Mouse (Mus musculus) T-helper 17 cell (primary cell): Measurements from ENCODE around the gene March2.

Experiments used
- in situ Hi-C, 2 experiments: fragments of 300-600 bp; cut with MboI, MseI; formaldehyde crosslinking; loops; 1 replicate in 1 of 2; 2 replicates in 1 of 2; pipeline ENCODE4 v1.15.1; 2025; ENCODE audit warnings: high pct_unique_total_duplicates in 2 of 2

The March2 gene

GRCm38 (mm10) chr17:33718944-33719725 is 665 bp upstream of the March2 start:
- in situ Hi-C loops = no loop called here

DNA sequence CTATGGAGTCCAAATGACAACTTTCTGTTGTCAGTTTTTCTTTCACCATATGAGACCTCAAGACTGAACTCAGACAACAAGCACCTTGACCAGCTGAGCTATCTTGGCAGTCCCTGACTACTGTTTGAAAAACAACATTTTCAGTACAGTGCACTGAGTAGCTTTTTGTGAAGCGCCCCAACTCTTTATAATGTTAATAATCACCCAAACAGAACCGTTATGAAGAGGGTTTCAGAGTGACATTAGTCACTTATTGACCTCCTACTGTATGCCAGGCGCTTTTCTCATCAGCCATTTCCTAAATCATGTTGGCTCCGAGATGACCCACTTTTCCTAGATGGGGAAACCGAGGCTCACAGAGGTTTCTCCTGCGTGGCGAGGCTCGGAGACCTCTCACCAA is 488 bp downstream of the March2 start:
- in situ Hi-C loops = no loop called here

- in situ Hi-C loops = no loop called here
These were observed 1.2 kb downstream of the March2 start for GRCm38 (mm10) chr17:33717246-33717645.

GRCm38 (mm10) chr17:33714779-33715178 is 3.7 kb downstream of the March2 start:
- in situ Hi-C loops = no loop called here

GRCm38 (mm10) chr17:33713271-33713670 is 5.2 kb downstream of the March2 start:
- in situ Hi-C loops = no loop called here

GRCm38 (mm10) chr17:33709834-33710233 is 8.6 kb downstream of the March2 start:
- in situ Hi-C loops = no loop called here

DNA sequence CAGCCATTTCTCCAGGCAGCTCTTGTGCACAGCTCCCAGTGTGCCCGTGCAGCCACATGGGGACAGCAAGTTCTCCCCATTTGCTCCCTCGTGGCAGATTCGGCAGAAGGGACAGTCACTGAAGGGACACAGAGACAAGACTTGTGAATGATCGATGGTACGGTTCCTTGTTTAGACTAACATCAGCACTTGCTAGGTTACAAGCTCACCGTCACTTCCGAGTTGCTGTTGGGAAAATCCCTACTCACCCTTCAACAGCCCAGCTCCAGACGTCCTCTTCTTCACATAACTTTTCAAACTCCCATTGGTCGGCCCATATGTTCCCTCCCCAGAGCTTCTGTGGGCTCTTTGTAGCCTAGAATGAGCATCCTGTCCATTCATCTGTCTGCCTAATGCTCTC is 15.4 kb downstream of the March2 start:
- in situ Hi-C loops = no loop called here

- in situ Hi-C loops = no loop called here
These were observed 16.3 kb downstream of the March2 start for GRCm38 (mm10) chr17:33702178-33702577.

GRCm38 (mm10) chr17:33695471-33695870 is 23.0 kb downstream of the March2 start:
- in situ Hi-C loops = no loop called here

DNA sequence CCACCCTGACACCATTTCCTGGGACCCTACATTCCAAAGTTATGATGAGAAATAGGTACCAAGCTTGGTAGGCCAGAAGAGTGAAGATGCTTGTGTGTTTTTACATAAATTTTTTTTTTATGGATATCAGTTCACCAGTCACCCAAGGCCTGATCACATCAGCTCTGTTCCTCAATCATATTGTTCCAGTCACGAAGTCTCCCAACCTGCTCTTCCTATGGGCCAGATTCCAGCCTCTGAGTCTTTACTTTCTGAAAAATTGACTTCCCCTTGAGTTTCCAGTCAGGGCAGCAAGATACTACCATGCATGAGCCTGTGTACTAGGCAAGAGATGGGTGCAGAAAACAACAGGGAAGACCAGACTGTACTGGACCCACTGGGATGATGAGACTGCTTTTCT is 31.7 kb downstream of the March2 start, which contains the start of gene Hnrnpm:
Gene Hnrnpm, minus strand, starts transcription at position 101 of the 400 bp plus-strand sequence.
- in situ Hi-C loops = no loop called here

DNA sequence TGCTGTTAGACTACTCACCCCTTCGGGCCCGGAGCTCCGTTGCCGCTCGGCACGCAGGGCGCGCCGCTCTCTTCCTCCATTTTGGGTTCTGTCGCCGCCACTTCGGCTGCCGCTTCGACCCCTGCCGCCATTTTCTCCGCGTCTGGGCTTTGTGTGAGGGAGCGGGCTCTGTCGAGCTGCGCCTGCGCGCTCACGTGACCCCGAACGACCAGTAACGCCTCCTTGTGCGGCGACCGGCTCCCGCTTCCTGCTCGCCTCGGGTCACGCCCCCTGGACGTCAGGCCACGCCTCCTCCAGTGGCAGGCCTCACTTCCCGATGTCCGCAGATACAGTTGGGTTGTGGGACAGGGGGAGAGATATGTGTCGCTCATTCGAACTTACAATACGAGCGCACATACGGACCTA is 33.2 kb downstream of the March2 start:
- in situ Hi-C loops = no loop called here

- in situ Hi-C loops = no loop called here
These were observed 33.7 kb downstream of the March2 start for GRCm38 (mm10) chr17:33684671-33685231.

DNA sequence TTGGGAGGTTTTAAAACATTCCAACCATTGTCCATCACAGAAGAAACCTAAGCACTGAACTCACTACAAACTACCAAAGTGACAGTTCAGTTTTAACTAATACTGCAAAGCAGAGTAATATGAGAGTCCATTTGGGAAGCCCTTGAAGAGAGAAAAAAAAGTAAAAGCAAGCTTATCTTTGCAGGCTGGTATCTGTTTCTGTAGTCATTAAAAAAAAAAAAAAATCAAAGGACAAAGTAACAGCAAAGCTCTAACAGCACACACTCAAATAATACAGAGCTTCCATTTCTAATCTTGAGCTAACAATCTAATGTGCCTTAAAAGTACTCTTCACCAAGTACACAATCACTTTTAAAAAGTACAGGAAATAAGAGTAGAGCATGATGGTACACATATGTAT is 36.7 kb downstream of the March2 start:
- in situ Hi-C loops = no loop called here

DNA sequence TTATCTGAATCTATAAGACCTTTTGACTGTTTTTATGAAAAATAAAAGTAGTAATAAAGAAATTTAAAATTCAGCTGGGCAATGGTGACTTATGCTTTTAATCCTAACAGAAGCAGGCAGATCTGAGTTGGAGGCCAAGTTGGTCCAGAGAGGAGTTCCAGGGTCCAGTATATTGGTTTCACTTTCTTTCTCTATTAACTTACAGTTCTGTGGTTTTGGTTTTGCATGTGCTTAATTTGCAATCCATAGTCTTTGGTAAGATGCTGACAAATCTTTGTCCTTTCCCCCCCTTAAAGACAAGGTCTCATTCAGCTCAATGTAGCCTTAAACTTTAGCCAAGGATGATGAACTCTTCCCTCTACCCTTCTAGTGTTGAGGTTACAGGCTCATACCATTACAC is 39.7 kb downstream of the March2 start:
- in situ Hi-C loops = no loop called here

- in situ Hi-C loops = no loop called here
These were observed 42.4 kb downstream of the March2 start for GRCm38 (mm10) chr17:33676086-33676485.

DNA sequence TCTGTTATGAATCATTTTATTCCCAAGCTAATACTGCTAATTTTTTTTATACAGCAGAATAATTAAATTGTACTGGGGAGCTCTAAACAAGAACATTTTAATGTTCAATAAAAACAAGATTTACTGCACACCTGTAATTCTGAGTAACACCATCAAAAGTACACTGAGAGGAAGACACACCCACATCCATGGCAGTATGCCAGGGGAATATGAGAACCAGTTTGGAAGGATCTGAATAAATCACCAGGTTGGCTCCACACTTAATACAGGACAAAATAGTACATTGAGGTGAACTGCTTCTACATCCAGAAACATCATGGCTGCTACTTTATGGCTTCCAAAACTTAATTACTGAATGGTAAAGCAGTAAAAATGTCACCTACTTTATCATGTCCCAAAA is 43.0 kb downstream of the March2 start:
- in situ Hi-C loops = no loop called here

GRCm38 (mm10) chr17:33673837-33674236 is 44.6 kb downstream of the March2 start:
- in situ Hi-C loops = no loop called here

- in situ Hi-C loops = no loop called here
These were observed 48.8 kb downstream of the March2 start for GRCm38 (mm10) chr17:33669681-33670080.

DNA sequence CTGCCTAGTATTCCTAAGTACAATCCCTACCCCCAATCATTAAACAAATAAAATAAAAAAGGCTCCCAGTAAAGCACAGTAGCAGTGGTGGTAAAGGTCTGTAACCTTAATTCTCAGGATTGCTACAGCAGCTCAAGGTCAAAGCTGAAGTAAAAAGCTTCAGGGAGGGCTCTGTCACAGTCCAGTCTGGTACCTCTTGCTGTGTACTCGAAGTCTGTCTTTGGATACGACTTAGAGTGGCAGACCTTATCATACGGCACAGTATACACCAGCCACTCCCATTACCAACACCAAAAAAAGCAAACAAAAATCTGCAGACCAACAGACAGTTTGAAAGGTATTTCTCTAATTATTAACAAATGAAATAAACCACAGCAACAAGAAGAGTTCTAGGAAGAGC is 51.7 kb downstream of the March2 start:
- in situ Hi-C loops = no loop called here

- in situ Hi-C loops = no loop called here
These were observed 68.5 kb downstream of the March2 start for GRCm38 (mm10) chr17:33649781-33650475.

- in situ Hi-C loops = no loop called here
These were observed 73.4 kb downstream of the March2 start for GRCm38 (mm10) chr17:33645073-33645472.

DNA sequence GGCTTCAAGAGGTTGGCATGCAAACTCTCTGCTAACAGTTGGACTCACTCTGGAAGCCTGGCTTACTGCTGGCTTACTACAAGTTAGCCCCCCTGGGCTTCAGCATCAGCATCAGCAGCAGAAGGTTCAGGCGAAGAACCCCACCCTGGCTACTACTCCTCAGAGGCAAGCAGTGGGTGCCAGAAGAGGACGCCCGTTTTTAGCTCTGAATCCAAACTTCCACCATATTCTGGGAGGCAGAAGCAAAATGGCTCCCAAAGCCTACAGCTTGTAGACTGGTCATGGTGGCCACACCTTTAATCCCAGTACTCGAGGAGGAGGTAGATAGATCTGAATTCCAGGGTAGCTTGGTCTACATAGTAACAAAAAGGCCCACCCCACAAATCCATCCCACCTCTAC is 74.4 kb downstream of the March2 start:
- in situ Hi-C loops = no loop called here

DNA sequence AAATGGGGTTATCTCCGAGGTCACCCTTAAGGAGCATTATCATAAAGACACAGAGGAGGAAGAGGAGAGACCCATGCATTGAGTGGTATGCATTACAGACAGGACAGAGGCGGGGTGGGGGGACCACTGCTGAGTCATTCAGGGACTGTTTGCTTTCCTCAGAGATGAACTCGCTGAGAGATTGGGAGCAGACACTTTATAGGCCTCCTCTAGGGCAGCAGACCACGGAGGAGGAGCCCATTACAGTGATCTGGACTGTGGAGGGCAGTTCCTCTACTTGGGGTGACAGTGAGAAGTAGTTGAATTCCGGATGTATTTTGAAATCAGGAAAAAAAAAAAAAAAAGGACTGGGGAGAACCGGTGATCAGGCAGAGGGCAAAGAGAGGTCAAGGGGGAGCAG is 78.7 kb downstream of the March2 start:
- in situ Hi-C loops = no loop called here
